Mouse (Mus musculus): ENCODE results near the gene Elovl1. TPM values are rescaled to one million over a fixed set of nuclear protein-coding genes. Genes with fewer than 3 reads are reported as not detected.

The Elovl1 gene
- polyA plus RNA-seq, 1 experiment from 2014 or later = 51.5 TPM

DNA sequence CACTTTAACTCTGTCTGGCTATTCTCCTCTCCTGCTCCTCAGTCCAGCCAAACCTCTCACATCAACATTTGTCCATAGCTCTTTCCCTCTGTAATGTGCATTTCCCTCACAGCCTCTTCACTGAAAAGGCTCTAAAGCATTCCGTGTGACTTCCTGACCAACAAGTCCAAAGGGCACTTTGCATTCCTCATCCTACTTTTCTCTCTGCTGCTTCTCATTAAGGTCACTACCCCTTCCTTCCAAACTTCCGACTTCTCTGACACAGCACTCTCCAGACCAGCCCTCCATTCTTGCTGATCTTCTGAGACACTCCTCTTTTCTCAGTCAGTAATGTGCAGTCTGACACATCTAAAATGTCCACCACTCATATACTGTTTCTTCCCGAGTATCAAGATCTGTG, 31.5 kb upstream of the Elovl1 start:
- Histone ChIP-seq H3K27ac (ENCODE audit: low read depth) (no peak overlapping the region), H3K27me3 (ENCODE audit: insufficient read depth, low read length) (no peaks in the 10 kb centered on the region), H3K36me3 (replicated peaks; ENCODE audit: insufficient read depth, low read length) (peaks cover 85% of the 10 kb centered on the region), H3K9ac (replicated peaks) (no peak overlapping the region), H3K9me3 (ENCODE audit: low read length) (no peaks in the 10 kb centered on the region), H3K4me2 (ENCODE audit: low read depth, low read length) (no peak overlapping the region), H3K4me3 (ENCODE audit: low read depth, low read length) (no peak overlapping the region), H3K4me1 (ENCODE audit: insufficient read depth) (peaks cover 2% of the 10 kb centered on the region; the same call in 1 of the 2 replicates)
- DNase-seq (no peak), ATAC-seq (no peak)
- TF ChIP-seq CTCF (IDR thresholded peaks at IDR 0.05; ENCODE audit: low read depth) (no peak), EP300 (IDR thresholded peaks at IDR 0.05; ENCODE audit: low read depth) (no peak)
- 47% methylated on average over 3 of the region's 3 CpGs for WGBS (ENCODE audit: insufficient replicate concordance)

DNA sequence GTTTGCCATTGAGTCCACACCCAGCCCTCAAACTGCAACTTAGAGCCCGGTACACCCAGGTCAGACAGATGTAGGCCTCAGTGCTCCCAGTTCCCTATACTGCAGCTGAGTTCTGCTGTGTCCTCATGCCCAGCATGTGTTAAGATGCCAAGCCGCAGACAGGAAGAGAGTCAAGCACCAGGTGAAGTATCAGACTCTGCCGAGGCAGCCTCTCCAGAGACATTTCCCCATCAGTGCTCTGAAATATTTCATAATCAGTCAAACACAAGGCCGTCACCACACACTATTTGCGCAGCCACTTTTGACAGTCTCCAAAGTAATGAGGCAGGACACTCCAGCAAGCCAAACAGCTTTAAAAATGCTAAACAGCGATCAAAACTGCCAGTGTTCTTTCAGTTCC, 29.5 kb upstream of the Elovl1 start:
- Histone ChIP-seq H3K36me3 (replicated peaks; ENCODE audit: insufficient read depth, low read length) (peaks cover 81% of the 10 kb centered on the region), H3K4me2 (ENCODE audit: low read depth, low read length) (no peak overlapping the region), H3K27ac (ENCODE audit: low read depth) (0 out of 2 replicates have a peak overlapping the region, but pooled peaks have one; percentile 5), H3K9ac (replicated peaks) (no peak overlapping the region), H3K9me3 (ENCODE audit: low read length) (no peaks in the 10 kb centered on the region), H3K4me1 (ENCODE audit: insufficient read depth) (peaks cover 2% of the 10 kb centered on the region; the same call in 1 of the 2 replicates), H3K4me3 (ENCODE audit: low read depth, low read length) (no peak overlapping the region), H3K27me3 (ENCODE audit: insufficient read depth, low read length) (no peaks in the 10 kb centered on the region)
- ATAC-seq = peak; percentile 23; the same call in 1 of the 2 replicates
- TF ChIP-seq EP300 (IDR thresholded peaks at IDR 0.05; ENCODE audit: low read depth) (no peak), CTCF (IDR thresholded peaks at IDR 0.05; ENCODE audit: low read depth) (no peak)
- 74% methylated on average over 6 of the region's 6 CpGs for WGBS (ENCODE audit: insufficient replicate concordance)
- peak; percentile 26 for DNase-seq

DNA sequence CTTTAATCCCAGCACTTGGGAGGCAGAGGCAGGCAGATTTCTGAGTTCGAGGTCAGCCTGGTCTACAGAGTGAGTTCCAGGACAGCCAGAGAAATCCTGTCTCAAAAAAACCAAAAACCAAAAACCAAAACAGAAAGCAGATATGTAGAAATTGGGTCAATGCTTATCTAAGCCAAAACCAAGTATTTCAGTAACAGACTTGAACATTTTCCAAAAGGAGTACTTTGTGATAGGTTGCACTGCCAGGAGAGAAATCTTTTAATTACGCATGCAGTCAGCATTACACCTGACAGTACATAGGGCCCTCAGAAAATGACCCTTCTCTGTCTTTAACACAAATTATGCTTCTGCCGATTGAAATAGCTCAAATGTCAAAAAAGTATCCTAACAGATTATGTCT, 26.5 kb upstream of the Elovl1 start:
- Histone ChIP-seq H3K4me2 (ENCODE audit: low read depth, low read length) (no peak overlapping the region), H3K36me3 (replicated peaks; ENCODE audit: insufficient read depth, low read length) (peaks cover 62% of the 10 kb centered on the region), H3K4me3 (ENCODE audit: low read depth, low read length) (no peak overlapping the region), H3K27me3 (ENCODE audit: insufficient read depth, low read length) (no peaks in the 10 kb centered on the region), H3K4me1 (ENCODE audit: insufficient read depth) (peaks cover 2% of the 10 kb centered on the region; the same call in 1 of the 2 replicates), H3K9ac (replicated peaks) (no peak overlapping the region), H3K27ac (ENCODE audit: low read depth) (no peak overlapping the region), H3K9me3 (ENCODE audit: low read length) (no peaks in the 10 kb centered on the region)
- TF ChIP-seq EP300 (IDR thresholded peaks at IDR 0.05; ENCODE audit: low read depth) (no peak), CTCF (IDR thresholded peaks at IDR 0.05; ENCODE audit: low read depth) (no peak)
- WGBS (ENCODE audit: insufficient replicate concordance) = 89% methylated on average over 3 of the region's 3 CpGs
- DNase-seq (no peak), ATAC-seq (no peak)

DNA sequence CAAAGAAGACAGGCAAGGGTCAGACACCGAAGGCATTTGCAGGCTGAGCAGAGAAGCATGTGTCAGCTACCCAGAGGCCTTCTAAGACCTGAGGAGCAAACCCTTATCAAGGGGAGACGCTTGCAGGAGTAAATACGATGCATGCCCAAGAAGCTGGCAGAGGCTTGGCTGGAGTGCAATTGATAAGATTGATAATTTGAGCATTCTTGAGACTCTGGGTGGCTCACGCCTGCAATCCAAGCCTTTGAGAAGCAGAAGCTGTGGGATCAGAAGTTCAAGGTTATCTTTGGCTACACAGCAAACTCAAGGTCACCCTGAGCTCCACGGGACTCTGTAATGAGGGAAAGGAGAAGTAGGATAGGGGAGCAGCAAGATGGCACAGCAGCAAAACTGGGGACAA, 26.0 kb upstream of the Elovl1 start:
- no peak overlapping the region for H3K4me2 ChIP-seq (ENCODE audit: low read depth, low read length)
- peaks cover 57% of the 10 kb centered on the region for H3K36me3 ChIP-seq (replicated peaks; ENCODE audit: insufficient read depth, low read length)
- H3K9me3 ChIP-seq (ENCODE audit: low read length) = no peaks in the 10 kb centered on the region
- DNase-seq (no peak), ATAC-seq (no peak)
- no peaks in the 10 kb centered on the region for H3K27me3 ChIP-seq (ENCODE audit: insufficient read depth, low read length)
- H3K4me3 ChIP-seq (ENCODE audit: low read depth, low read length) = no peak overlapping the region
- no peak overlapping the region for H3K9ac ChIP-seq (replicated peaks)
- WGBS (ENCODE audit: insufficient replicate concordance) = 60% methylated on average over 5 of the region's 5 CpGs
- no peak overlapping the region for H3K27ac ChIP-seq (ENCODE audit: low read depth)
- TF ChIP-seq EP300 (IDR thresholded peaks at IDR 0.05; ENCODE audit: low read depth) (no peak), CTCF (IDR thresholded peaks at IDR 0.05; ENCODE audit: low read depth) (no peak)
- peaks cover 2% of the 10 kb centered on the region; the same call in 1 of the 2 replicates for H3K4me1 ChIP-seq (ENCODE audit: insufficient read depth)

DNA sequence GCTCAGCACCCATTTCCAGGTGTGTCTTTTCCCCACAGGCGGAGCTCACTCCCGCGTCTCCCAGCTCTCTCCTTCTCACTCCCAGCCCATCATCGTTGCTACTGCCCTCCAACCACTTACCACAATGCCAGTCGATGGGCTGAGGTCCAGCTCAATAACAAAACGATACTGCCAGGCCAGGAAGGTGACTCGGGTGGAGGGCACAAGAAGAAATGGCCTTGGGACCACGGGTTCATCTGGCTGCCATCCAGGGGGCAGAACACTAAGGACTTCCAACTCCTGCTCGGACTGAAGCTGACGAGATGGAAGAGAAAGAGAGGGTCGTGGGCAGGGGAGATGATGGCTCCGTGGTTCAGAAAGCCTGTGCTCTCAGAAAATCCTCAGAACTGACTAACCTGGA, 25.2 kb upstream of the Elovl1 start:
- DNase-seq (no peak), ATAC-seq (no peak)
- H3K27me3 ChIP-seq (ENCODE audit: insufficient read depth, low read length) = no peaks in the 10 kb centered on the region
- peaks cover 50% of the 10 kb centered on the region for H3K36me3 ChIP-seq (replicated peaks; ENCODE audit: insufficient read depth, low read length)
- no peak overlapping the region for H3K27ac ChIP-seq (ENCODE audit: low read depth)
- no peaks in the 10 kb centered on the region for H3K9me3 ChIP-seq (ENCODE audit: low read length)
- TF ChIP-seq CTCF (IDR thresholded peaks at IDR 0.05; ENCODE audit: low read depth) (no peak), EP300 (IDR thresholded peaks at IDR 0.05; ENCODE audit: low read depth) (no peak)
- H3K4me2 ChIP-seq (ENCODE audit: low read depth, low read length) = no peak overlapping the region
- no peak overlapping the region for H3K9ac ChIP-seq (replicated peaks)
- no peak overlapping the region for H3K4me3 ChIP-seq (ENCODE audit: low read depth, low read length)
- peaks cover 2% of the 10 kb centered on the region; the same call in 1 of the 2 replicates for H3K4me1 ChIP-seq (ENCODE audit: insufficient read depth)
- 90% methylated on average over 12 of the region's 12 CpGs for WGBS (ENCODE audit: insufficient replicate concordance)

DNA sequence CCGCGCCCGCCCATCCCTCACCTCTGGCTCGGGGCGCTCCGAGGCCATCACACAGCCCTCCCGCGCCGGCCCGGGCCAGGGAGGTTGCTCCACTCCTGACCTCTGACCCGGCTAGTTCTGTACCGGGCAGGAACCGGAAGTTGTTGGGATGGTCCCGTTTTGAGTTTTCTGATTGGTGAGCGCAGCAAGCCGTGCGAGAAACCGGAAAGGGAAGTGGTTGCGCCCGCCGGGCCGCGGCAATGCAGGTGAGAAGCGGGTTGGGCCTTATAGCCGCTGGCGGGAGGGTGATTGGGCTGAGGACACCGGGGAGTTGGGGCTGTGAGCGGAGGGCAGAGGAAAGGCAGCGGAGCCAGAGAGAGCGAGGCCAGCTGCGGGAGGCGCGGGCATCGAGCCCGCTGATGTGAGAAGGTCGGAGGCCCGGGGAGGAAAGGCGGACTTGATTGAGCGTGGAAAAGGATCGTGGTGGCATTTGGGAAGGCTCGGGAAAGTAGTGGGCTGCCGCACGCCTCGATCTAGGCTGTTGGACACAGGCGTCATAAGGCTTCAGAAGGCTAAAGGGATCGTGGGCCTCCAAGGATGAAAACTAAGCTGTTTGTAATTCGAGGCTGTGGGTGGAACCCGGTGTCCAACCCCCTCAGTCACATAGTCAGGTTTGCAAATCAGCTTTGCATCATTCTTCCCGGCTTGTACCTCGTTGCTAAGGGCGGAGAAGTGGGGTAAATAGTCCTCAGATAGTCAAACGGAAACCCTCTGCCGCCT, 18.6 kb upstream of the Elovl1 start, which contains the start of the genes Szt2 and Med8:
TSS of gene Szt2 (minus strand) at position 132 of the 759 bp plus-strand sequence.
TSS of gene Med8 (plus strand) at position 196 of the 759 bp plus-strand sequence.
- Histone ChIP-seq H3K27me3 (ENCODE audit: insufficient read depth, low read length) (no peaks in the 10 kb centered on the region), H3K36me3 (replicated peaks; ENCODE audit: insufficient read depth, low read length) (peaks cover 33% of the 10 kb centered on the region), H3K27ac (ENCODE audit: low read depth) (peak within 1 kb of the TSS; percentile 93), H3K4me3 (ENCODE audit: low read depth, low read length) (peak within 1 kb of the TSS; percentile 83), H3K4me2 (ENCODE audit: low read depth, low read length) (peak within 1 kb of the TSS; percentile 77), H3K4me1 (ENCODE audit: insufficient read depth) (peaks cover 9% of the 10 kb centered on the region; the same call in 1 of the 2 replicates), H3K9ac (replicated peaks) (peak within 1 kb of the TSS; percentile 86), H3K9me3 (ENCODE audit: low read length) (no peaks in the 10 kb centered on the region)
- WGBS (ENCODE audit: insufficient replicate concordance) = under 1% methylated on average over 53 of the region's 53 CpGs
- DNase-seq (peak; percentile 94), ATAC-seq (peak; percentile 99)
- no peak for TF ChIP-seq CTCF (IDR thresholded peaks at IDR 0.05; ENCODE audit: low read depth)
- TF ChIP-seq EP300 (IDR thresholded peaks at IDR 0.05; ENCODE audit: low read depth) = peak; percentile 83

Data from liver, postnatal 0 days (tissue).